Mouse (Mus musculus) midbrain, embryonic 14.5 days (tissue): ENCODE results near the gene Irf5. TPM values are rescaled to one million over a fixed set of nuclear protein-coding genes. Genes with fewer than 3 reads are reported as not detected.
A peak's percentile ranks its signal among the peaks of the same experiment; 100 is the strongest.

ENCODE experiments used
- ATAC-seq: fragments of 200-750 bp; cut with Nextera tagmentation; 2 replicates; pipeline ENCODE4 v1.8.0; 2017; ENCODE audit warnings: moderate number of reproducible peaks, moderate library complexity; ENCODE audit not compliant: low FRiP score, low TSS enrichment
- DNase-seq: peaks from one replicate; pipeline ENCODE4 v3.0.0-alpha.2; 2015
- H3K27ac ChIP-seq: fragments of 300-500 bp; sonication (generic); replicated peaks from 2 replicates; pipeline ENCODE4 v1.5.1; 2014; ENCODE audit warnings: mild to moderate bottlenecking, low read depth, low read length, moderate library complexity
- H3K27me3 ChIP-seq: fragments of 300-500 bp; sonication (generic); 2 replicates; pipeline ENCODE4 v1.6.1; 2014; ENCODE audit warnings: low read length, control low read depth, mixed read lengths; ENCODE audit not compliant: control insufficient read depth, insufficient read depth
- H3K36me3 ChIP-seq: fragments of 300-500 bp; sonication (generic); 2 replicates; pipeline ENCODE4 v1.6.1; 2014; ENCODE audit warnings: low read length, control low read depth; ENCODE audit not compliant: control insufficient read depth, insufficient read depth
- H3K4me1 ChIP-seq: fragments of 300-500 bp; sonication (generic); 2 replicates; pipeline ENCODE4 v1.6.1; 2014; ENCODE audit warnings: mild to moderate bottlenecking, antibody characterized with exemption, low read length, control low read depth; ENCODE audit not compliant: control insufficient read depth, insufficient read depth
- H3K4me2 ChIP-seq: fragments of 300-500 bp; sonication (generic); 2 replicates; pipeline ENCODE4 v1.6.1; 2014; ENCODE audit warnings: mild to moderate bottlenecking, low read length, moderate library complexity
- H3K4me3 ChIP-seq: fragments of 300-500 bp; sonication (generic); replicated peaks from 2 replicates; pipeline ENCODE4 v1.5.1; 2014; ENCODE audit warnings: low read depth, low read length
- H3K9ac ChIP-seq: fragments of 300-500 bp; sonication (generic); replicated peaks from 2 replicates; pipeline ENCODE4 v1.6.1; 2014; ENCODE audit warnings: mild to moderate bottlenecking, low read length, moderate library complexity
- H3K9me3 ChIP-seq: fragments of 300-500 bp; sonication (generic); 2 replicates; pipeline ENCODE4 v1.6.1; 2016; ENCODE audit warnings: low read length, control low read depth, mixed read lengths; ENCODE audit not compliant: control insufficient read depth
- WGBS: fragments of 180-500 bp; shearing (Covaris S2); extraction: QIAGEN DNeasy Blood & Tissue Kit; methylation state at CpG from one replicate; pipeline ENCODE4 v1.1.7; 2014; 5-methylcytosine and 5-hydroxymethylcytosine counted together
- polyA plus RNA-seq: library from polyadenylated mRNA; unstranded; fragments of >200 nt; fragmentation: Nextera tagmentation; extraction: Ambion mirVana; gene quantifications from 2 replicates; pipeline ENCODE4 v1.2.1, GENCODE M21; 2014

Irf5 gene
- polyA plus RNA-seq, result 1.1 and 1.9 TPM in 2 replicates

DNA sequence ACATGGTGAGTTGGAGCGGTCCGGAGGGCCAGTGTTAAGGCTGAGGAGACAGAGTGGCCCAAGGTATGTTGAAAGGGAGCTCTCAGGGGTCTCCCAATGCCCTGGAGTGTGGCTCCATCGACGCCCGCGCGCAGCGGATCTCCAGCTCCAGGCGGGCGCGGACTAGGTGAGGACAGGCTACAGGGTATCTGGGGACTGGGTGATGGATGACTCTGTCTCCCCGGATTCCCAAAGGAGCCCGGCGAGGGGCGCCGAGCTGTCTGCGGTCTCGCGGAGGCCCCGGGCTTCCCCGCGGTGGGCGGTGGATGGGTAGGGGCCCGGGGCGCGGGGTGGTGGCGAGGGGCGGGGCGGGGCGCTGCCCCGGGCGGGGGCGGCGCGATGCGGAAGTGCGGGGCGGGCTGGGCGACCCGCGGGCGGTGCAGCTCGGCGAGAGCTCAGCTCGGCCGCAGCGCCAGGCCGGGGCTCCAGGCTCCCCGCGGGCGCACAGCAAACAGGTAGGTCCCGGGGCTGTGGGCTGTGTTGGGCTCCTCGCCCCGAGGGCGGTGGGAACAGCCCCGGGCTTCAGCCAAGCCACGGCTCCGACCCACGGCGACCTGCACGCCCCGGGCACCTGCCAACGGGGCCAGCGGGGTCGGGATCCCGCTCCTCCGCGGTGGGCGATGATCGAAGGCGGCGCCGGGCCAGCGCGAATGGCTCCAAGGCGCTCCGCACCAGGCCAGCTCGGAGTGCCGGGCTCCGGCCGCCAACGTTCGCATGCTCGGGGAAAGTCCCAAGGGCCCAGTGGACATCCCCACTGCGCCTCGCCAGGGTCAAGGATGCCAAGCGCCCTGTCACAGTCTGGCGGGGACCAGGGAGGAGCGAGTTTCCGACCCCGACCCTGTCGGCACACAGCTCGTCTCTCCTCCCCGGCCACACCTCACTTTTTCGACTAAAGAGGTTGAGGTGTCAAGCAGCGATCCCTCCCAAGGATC lies at the start of gene Irf5:
Gene Irf5 (plus strand): TSS at position 345 of the 971 bp plus-strand sequence.
- peak within 1 kb of the TSS; percentile 48 for H3K9ac ChIP-seq
- H3K9me3 ChIP-seq, result no peaks in the 10 kb centered on the region
- no peak within 1 kb of the TSS for H3K27ac ChIP-seq
- DNase-seq, result peak; percentile 50
- H3K4me2 ChIP-seq, result peak within 1 kb of the TSS; percentile 91
- no peaks in the 10 kb centered on the region for H3K36me3 ChIP-seq
- under 1% methylated on average over 91 of the region's 96 CpGs for WGBS
- peak within 1 kb of the TSS; percentile 46 for H3K4me3 ChIP-seq
- peaks cover 38% of the 10 kb centered on the region for H3K27me3 ChIP-seq
- peaks cover 6% of the 10 kb centered on the region for H3K4me1 ChIP-seq
- peak; percentile 50 for ATAC-seq

GRCm38 (mm10) chr6:29482691-29483090 lies 43.7 kb upstream of the Irf5 start:
- 95% methylated on average over 13 of the region's 13 CpGs for WGBS
- no peaks in the 10 kb centered on the region for H3K9me3 ChIP-seq
- peaks cover 7% of the 10 kb centered on the region; the same call in 1 of the 2 replicates for H3K27me3 ChIP-seq
- H3K9ac ChIP-seq, result no peak overlapping the region
- H3K4me1 ChIP-seq, result peaks cover 4% of the 10 kb centered on the region; the same call in 1 of the 2 replicates
- no peaks in the 10 kb centered on the region for H3K36me3 ChIP-seq
- no peak overlapping the region for H3K27ac ChIP-seq
- H3K4me2 ChIP-seq, result no peak overlapping the region
- DNase-seq (no peak), ATAC-seq (no peak)
- H3K4me3 ChIP-seq, result no peak overlapping the region

- Histone ChIP-seq H3K27me3 (peaks cover 7% of the 10 kb centered on the region; the same call in 1 of the 2 replicates), H3K4me3 (peak overlapping the region; percentile 20), H3K9ac (0 out of 2 replicates have a peak overlapping the region, but pooled peaks have one; percentile 9), H3K9me3 (no peaks in the 10 kb centered on the region), H3K36me3 (no peaks in the 10 kb centered on the region), H3K4me2 (peak overlapping the region; percentile 52), H3K4me1 (peaks cover 4% of the 10 kb centered on the region; the same call in 1 of the 2 replicates), H3K27ac (no peak overlapping the region)
- 6% methylated on average over 26 of the region's 26 CpGs for WGBS
- ATAC-seq, result peak; percentile 38; the same call in 1 of the 2 replicates
- DNase-seq, result peak; percentile 86
These were observed 41.5 kb upstream of the Irf5 start for GRCm38 (mm10) chr6:29484716-29485559.

GRCm38 (mm10) chr6:29485951-29486350 lies 40.5 kb upstream of the Irf5 start:
- Histone ChIP-seq H3K4me1 (peaks cover 4% of the 10 kb centered on the region; the same call in 1 of the 2 replicates), H3K4me3 (no peak overlapping the region), H3K9ac (no peak overlapping the region), H3K4me2 (no peak overlapping the region), H3K27ac (no peak overlapping the region), H3K36me3 (no peaks in the 10 kb centered on the region), H3K27me3 (peaks cover 7% of the 10 kb centered on the region; the same call in 1 of the 2 replicates), H3K9me3 (no peaks in the 10 kb centered on the region)
- DNase-seq (no peak), ATAC-seq (no peak)
- WGBS, result 53% methylated on average over 2 of the region's 2 CpGs

- H3K4me3 ChIP-seq, result no peak overlapping the region
- no peak overlapping the region for H3K9ac ChIP-seq
- no peaks in the 10 kb centered on the region for H3K9me3 ChIP-seq
- peaks cover 13% of the 10 kb centered on the region for H3K27me3 ChIP-seq
- ATAC-seq (no peak), DNase-seq (no peak)
- H3K27ac ChIP-seq, result no peak overlapping the region
- WGBS, result 92% methylated on average over 4 of the region's 4 CpGs
- H3K36me3 ChIP-seq, result no peaks in the 10 kb centered on the region
- 0 out of 2 replicates have a peak, but pooled peaks cover 4% of the 10 kb centered on the region for H3K4me1 ChIP-seq
- H3K4me2 ChIP-seq, result no peak overlapping the region
These were observed 32.3 kb upstream of the Irf5 start for GRCm38 (mm10) chr6:29494101-29494500.

DNA sequence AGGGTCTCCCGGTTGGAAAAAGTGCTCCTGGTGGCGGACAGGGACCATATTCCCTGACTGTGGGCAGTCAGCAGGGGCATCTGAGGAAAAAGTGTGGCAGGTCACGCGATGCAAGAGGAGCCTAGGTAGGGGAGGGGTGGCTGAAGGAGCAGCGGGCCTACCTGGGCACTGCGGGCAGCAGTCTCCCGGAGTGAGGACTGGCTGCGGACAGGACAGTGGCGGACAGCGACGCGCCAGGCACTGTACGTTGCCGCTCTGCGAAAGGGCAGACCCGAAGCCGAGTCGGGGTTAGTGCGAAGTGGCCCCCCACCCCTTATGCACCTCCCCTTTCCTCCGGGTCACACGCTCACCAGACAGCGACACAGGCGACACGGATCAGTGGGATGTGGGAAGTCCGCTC lies 30.2 kb upstream of the Irf5 start:
- ATAC-seq (no peak), DNase-seq (no peak)
- Histone ChIP-seq H3K27me3 (peaks cover 13% of the 10 kb centered on the region), H3K9me3 (no peaks in the 10 kb centered on the region), H3K36me3 (no peaks in the 10 kb centered on the region), H3K9ac (no peak overlapping the region), H3K4me1 (0 out of 2 replicates have a peak, but pooled peaks cover 4% of the 10 kb centered on the region), H3K4me2 (no peak overlapping the region), H3K27ac (no peak overlapping the region), H3K4me3 (no peak overlapping the region)
- 14% methylated on average over 15 of the region's 25 CpGs for WGBS

DNA sequence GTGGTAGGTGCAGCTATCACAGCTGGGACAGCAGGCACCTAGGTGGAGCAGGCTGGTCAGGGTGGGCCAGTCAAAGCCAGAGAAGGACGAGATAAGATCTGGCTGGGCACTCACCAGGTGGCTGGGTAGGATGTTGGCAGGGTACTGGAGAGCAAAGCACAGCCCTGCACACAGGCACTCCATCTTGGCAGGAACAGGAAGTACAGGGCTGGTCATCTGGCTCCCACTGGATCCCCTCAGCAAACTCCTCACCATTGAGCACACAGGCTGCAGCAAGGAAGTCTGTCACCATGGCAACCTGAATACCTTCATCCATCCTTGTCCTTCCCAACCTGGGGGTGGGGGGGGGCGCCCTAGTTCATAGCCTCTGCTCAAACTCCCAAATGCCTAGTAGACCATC lies 28.6 kb upstream of the Irf5 start:
- DNase-seq (peak; percentile 39), ATAC-seq (no peak)
- H3K9ac ChIP-seq, result no peak overlapping the region
- H3K4me1 ChIP-seq, result 0 out of 2 replicates have a peak, but pooled peaks cover 4% of the 10 kb centered on the region
- no peak overlapping the region for H3K4me2 ChIP-seq
- H3K4me3 ChIP-seq, result no peak overlapping the region
- WGBS, result 25% methylated on average over 2 of the region's 2 CpGs
- H3K9me3 ChIP-seq, result no peaks in the 10 kb centered on the region
- H3K27me3 ChIP-seq, result peaks cover 13% of the 10 kb centered on the region
- no peaks in the 10 kb centered on the region for H3K36me3 ChIP-seq
- H3K27ac ChIP-seq, result no peak overlapping the region

- DNase-seq, result no peak
- no peak overlapping the region for H3K4me3 ChIP-seq
- no peak overlapping the region for H3K27ac ChIP-seq
- H3K27me3 ChIP-seq, result peaks cover 13% of the 10 kb centered on the region
- ATAC-seq, result no peak
- no peak overlapping the region for H3K4me2 ChIP-seq
- no peaks in the 10 kb centered on the region for H3K9me3 ChIP-seq
- 96% methylated on average over 7 of the region's 7 CpGs for WGBS
- no peak overlapping the region for H3K9ac ChIP-seq
- H3K36me3 ChIP-seq, result no peaks in the 10 kb centered on the region
- H3K4me1 ChIP-seq, result 0 out of 2 replicates have a peak, but pooled peaks cover 4% of the 10 kb centered on the region
These were observed 26.2 kb upstream of the Irf5 start for GRCm38 (mm10) chr6:29500177-29500576.
